Mouse (Mus musculus) midbrain, embryonic 16.5 days (tissue): ENCODE measurements around the gene Anks3. TPM values are rescaled to one million over a fixed set of nuclear protein-coding genes. Genes with fewer than 3 reads are reported as not detected.
A peak's percentile ranks its signal among the peaks of the same experiment; 100 is the strongest.

Experiments
- ATAC-seq: fragments of 200-750 bp; cut with Nextera tagmentation; 2 replicates; pipeline ENCODE4 v1.8.0; 2017; ENCODE audit warnings: moderate TSS enrichment
- H3K27ac ChIP-seq: fragments of 300-500 bp; sonication (generic); 2 replicates; pipeline ENCODE4 v1.5.1; 2014; ENCODE audit warnings: mild to moderate bottlenecking, low read length, mixed read lengths
- H3K27me3 ChIP-seq: fragments of 300-500 bp; sonication (generic); 2 replicates; pipeline ENCODE4 v1.6.1; 2014; ENCODE audit warnings: low read depth, low read length, mixed read lengths; ENCODE audit not compliant: control insufficient read depth, insufficient read depth
- H3K36me3 ChIP-seq: fragments of 300-500 bp; sonication (generic); 2 replicates; pipeline ENCODE4 v1.6.1; 2014; ENCODE audit warnings: mild to moderate bottlenecking, low read length, moderate library complexity, mixed read lengths; ENCODE audit not compliant: control insufficient read depth, insufficient read depth
- H3K4me1 ChIP-seq: fragments of 300-500 bp; sonication (generic); 2 replicates; pipeline ENCODE4 v1.6.1; 2014; ENCODE audit warnings: mild to moderate bottlenecking, low read length, mixed read lengths; ENCODE audit not compliant: control insufficient read depth, insufficient read depth
- H3K4me2 ChIP-seq: fragments of 300-500 bp; sonication (generic); 2 replicates; pipeline ENCODE4 v1.6.1; 2014; ENCODE audit warnings: mild to moderate bottlenecking, low read length, mixed read lengths
- H3K4me3 ChIP-seq: fragments of 300-500 bp; sonication (generic); 2 replicates; pipeline ENCODE4 v1.5.1; 2014; ENCODE audit warnings: low read depth, mild to moderate bottlenecking, low read length, moderate library complexity, mixed read lengths
- H3K9ac ChIP-seq: fragments of 300-500 bp; sonication (generic); 2 replicates; pipeline ENCODE4 v1.6.1; 2014; ENCODE audit warnings: low read depth, low read length, mixed read lengths
- H3K9me3 ChIP-seq: fragments of 300-500 bp; sonication (generic); replicated peaks from 2 replicates; pipeline ENCODE4 v1.6.1; 2014; ENCODE audit warnings: mild to moderate bottlenecking, low read length, mixed read lengths; ENCODE audit not compliant: control insufficient read depth, poor library complexity, severe bottlenecking
- WGBS: fragments of 180-500 bp; shearing (Covaris S2); extraction: QIAGEN DNeasy Blood & Tissue Kit; methylation state at CpG from one replicate; pipeline ENCODE4 v1.1.7; 2014; 5-methylcytosine and 5-hydroxymethylcytosine counted together
- polyA plus RNA-seq: library from polyadenylated mRNA; unstranded; fragments of >200 nt; fragmentation: Nextera tagmentation; extraction: Ambion mirVana; gene quantifications from 2 replicates; pipeline ENCODE4 v1.2.1, GENCODE M21; 2015

Anks3 gene
- polyA plus RNA-seq, 1 experiment from 2014 or later = 75.1 TPM

GRCm38 (mm10) chr16:4920556-4920955 lies 43.4 kb downstream of the Anks3 start:
- no peaks in the 10 kb centered on the region for H3K9me3 ChIP-seq
- H3K27me3 ChIP-seq = no peaks in the 10 kb centered on the region
- H3K4me3 ChIP-seq = no peak overlapping the region
- H3K4me2 ChIP-seq = no peak overlapping the region
- H3K27ac ChIP-seq = no peak overlapping the region
- no peak for ATAC-seq
- H3K9ac ChIP-seq = no peak overlapping the region
- 90% methylated on average over 4 of the region's 4 CpGs for WGBS
- H3K36me3 ChIP-seq = peaks cover 35% of the 10 kb centered on the region
- H3K4me1 ChIP-seq = no peaks in the 10 kb centered on the region

- Histone ChIP-seq H3K9me3 (no peaks in the 10 kb centered on the region), H3K36me3 (peaks cover 25% of the 10 kb centered on the region), H3K4me3 (no peak overlapping the region), H3K27ac (no peak overlapping the region), H3K27me3 (no peaks in the 10 kb centered on the region), H3K9ac (no peak overlapping the region), H3K4me1 (no peaks in the 10 kb centered on the region), H3K4me2 (no peak overlapping the region)
- ATAC-seq = no peak
- WGBS = 87% methylated on average over 2 of the region's 2 CpGs
Observed at GRCm38 (mm10) chr16:4916608-4917007, 47.4 kb downstream of the Anks3 start.

- Histone ChIP-seq H3K9ac (no peak overlapping the region), H3K36me3 (peaks cover 31% of the 10 kb centered on the region)
- 89% methylated on average over 3 of the region's 3 CpGs for WGBS
Observed at GRCm38 (mm10) chr16:4915931-4916330, 48.1 kb downstream of the Anks3 start.

GRCm38 (mm10) chr16:4913783-4914735 lies 49.9 kb downstream of the Anks3 start:
- Histone ChIP-seq H3K36me3 (peaks cover 42% of the 10 kb centered on the region), H3K4me1 (no peaks in the 10 kb centered on the region), H3K9me3 (no peaks in the 10 kb centered on the region), H3K27ac (no peak overlapping the region; the same call in 1 of the 2 replicates), H3K9ac (no peak overlapping the region), H3K4me3 (no peak overlapping the region), H3K4me2 (no peak overlapping the region), H3K27me3 (no peaks in the 10 kb centered on the region)
- WGBS = 33% methylated on average over 12 of the region's 12 CpGs
- ATAC-seq = peak; percentile 55; the same call in 1 of the 2 replicates

More at GRCm38 (mm10) chr16:4915931-4916330, 48.1 kb downstream of the Anks3 start:
- Histone ChIP-seq H3K27me3 (no peaks in the 10 kb centered on the region), H3K4me3 (no peak overlapping the region), H3K27ac (no peak overlapping the region), H3K9me3 (no peaks in the 10 kb centered on the region), H3K4me2 (no peak overlapping the region), H3K4me1 (no peaks in the 10 kb centered on the region)
- ATAC-seq = no peak

- Histone ChIP-seq H3K36me3 (peaks cover 42% of the 10 kb centered on the region), H3K4me2 (no peak overlapping the region), H3K4me3 (no peak overlapping the region), H3K27ac (peak overlapping the region; percentile 40), H3K9me3 (no peaks in the 10 kb centered on the region), H3K9ac (no peak overlapping the region), H3K27me3 (no peaks in the 10 kb centered on the region), H3K4me1 (no peaks in the 10 kb centered on the region)
- ATAC-seq = peak; percentile 32; the same call in 1 of the 2 replicates
- 80% methylated on average over 11 of the region's 11 CpGs for WGBS
Observed at GRCm38 (mm10) chr16:4912907-4913782, 50.9 kb downstream of the Anks3 start.

GRCm38 (mm10) chr16:4912074-4912648 lies 51.8 kb downstream of the Anks3 start:
- H3K27me3 ChIP-seq = no peaks in the 10 kb centered on the region

GRCm38 (mm10) chr16:4910758-4911157 lies 53.2 kb downstream of the Anks3 start:
- H3K4me2 ChIP-seq = no peak overlapping the region
- no peak overlapping the region for H3K4me3 ChIP-seq
- WGBS = 95% methylated on average over 8 of the region's 8 CpGs
- no peak overlapping the region for H3K27ac ChIP-seq
- no peaks in the 10 kb centered on the region for H3K4me1 ChIP-seq
- H3K36me3 ChIP-seq = peaks cover 28% of the 10 kb centered on the region
- H3K27me3 ChIP-seq = no peaks in the 10 kb centered on the region
- H3K9me3 ChIP-seq = no peaks in the 10 kb centered on the region
- no peak overlapping the region for H3K9ac ChIP-seq
- no peak for ATAC-seq

More at GRCm38 (mm10) chr16:4912074-4912648, 51.8 kb downstream of the Anks3 start:
- no peak for ATAC-seq
- Histone ChIP-seq H3K9me3 (no peaks in the 10 kb centered on the region), H3K36me3 (peaks cover 41% of the 10 kb centered on the region), H3K27ac (no peak overlapping the region), H3K4me1 (no peaks in the 10 kb centered on the region), H3K4me2 (no peak overlapping the region), H3K9ac (no peak overlapping the region), H3K4me3 (no peak overlapping the region)
- 75% methylated on average over 10 of the region's 10 CpGs for WGBS

GRCm38 (mm10) chr16:4909745-4910144 lies 54.3 kb downstream of the Anks3 start:
- Histone ChIP-seq H3K4me1 (no peaks in the 10 kb centered on the region), H3K36me3 (peaks cover 28% of the 10 kb centered on the region), H3K9me3 (no peaks in the 10 kb centered on the region), H3K27ac (no peak overlapping the region), H3K4me3 (no peak overlapping the region), H3K4me2 (no peak overlapping the region), H3K27me3 (no peaks in the 10 kb centered on the region), H3K9ac (no peak overlapping the region)
- no peak for ATAC-seq
- 100% methylated on average over 2 of the region's 2 CpGs for WGBS
